Mouse (Mus musculus): ENCODE data around the gene Hoxa3. TPM values are rescaled to one million over a fixed set of nuclear protein-coding genes. Genes with fewer than 3 reads are reported as not detected.

Hoxa3 gene
- polyA plus RNA-seq, 1 experiment from 2014 or later, result 2.2 TPM

DNA sequence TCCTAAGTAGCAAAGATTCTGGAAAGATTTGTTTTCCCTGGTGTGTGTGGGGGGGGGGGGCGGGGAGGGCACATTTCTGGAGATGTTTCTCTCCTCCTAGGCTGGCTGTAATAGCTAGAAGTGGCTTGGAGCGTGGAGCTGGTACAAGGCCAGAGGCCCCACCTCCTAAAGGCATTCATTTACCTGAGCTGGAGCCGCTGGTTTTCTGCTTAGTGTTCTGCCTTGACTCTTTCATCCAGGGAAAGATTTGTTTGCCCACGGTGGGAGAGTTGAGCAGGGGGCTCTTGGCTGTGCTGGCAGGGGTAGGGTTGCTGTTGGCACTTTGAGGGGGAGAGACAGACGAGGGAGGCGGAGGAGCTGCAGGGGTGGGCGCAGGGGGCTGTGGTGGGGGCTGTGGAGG is 41.2 kb downstream of the Hoxa3 start:
- H3K4me2 ChIP-seq, result peak overlapping the region; percentile 64
- H3K9me3 ChIP-seq, result no peaks in the 10 kb centered on the region
- H3K27ac ChIP-seq, result peak overlapping the region; percentile 47; the same call in 1 of the 2 replicates
- 35% methylated on average over 7 of the region's 7 CpGs for WGBS
- peaks cover 5% of the 10 kb centered on the region; the same call in 1 of the 2 replicates for H3K36me3 ChIP-seq
- H3K27me3 ChIP-seq, result peaks cover 75% of the 10 kb centered on the region
- no peak overlapping the region for H3K9ac ChIP-seq
- ATAC-seq (ENCODE audit: insufficient number of reproducible peaks, low FRiP score, low TSS enrichment, low read depth), result no peak; the same call in 1 of the 2 replicates
- peaks cover 46% of the 10 kb centered on the region for H3K4me1 ChIP-seq
- H3K4me3 ChIP-seq, result peak overlapping the region; percentile 38; the same call in 1 of the 2 replicates

DNA sequence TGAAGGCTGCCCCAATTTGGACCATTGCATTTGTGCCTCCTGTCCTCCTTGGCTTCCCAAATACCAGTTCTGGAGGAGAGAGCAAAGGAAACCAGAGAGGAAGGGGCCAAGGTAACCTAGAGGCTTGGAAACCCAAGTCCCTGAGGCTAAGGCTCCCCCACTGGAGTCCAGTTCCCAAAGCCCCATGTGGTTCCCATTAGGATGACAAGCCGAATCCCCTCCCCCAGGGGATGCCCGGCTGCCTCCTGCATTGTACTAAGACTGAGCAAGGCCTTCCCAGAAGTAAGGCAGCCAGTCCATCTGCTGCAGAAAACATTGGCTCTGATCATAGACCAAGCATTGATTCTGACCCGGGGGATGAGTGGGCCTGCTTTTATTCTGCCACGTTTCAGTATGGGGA is 41.8 kb downstream of the Hoxa3 start:
- 0 out of 2 replicates have a peak overlapping the region, but pooled peaks have one; percentile 2 for H3K27ac ChIP-seq
- peaks cover 75% of the 10 kb centered on the region for H3K27me3 ChIP-seq
- WGBS, result 32% methylated on average over 4 of the region's 4 CpGs
- no peak overlapping the region for H3K4me3 ChIP-seq
- peaks cover 5% of the 10 kb centered on the region; the same call in 1 of the 2 replicates for H3K36me3 ChIP-seq
- H3K9me3 ChIP-seq, result no peaks in the 10 kb centered on the region
- no peak overlapping the region for H3K9ac ChIP-seq
- H3K4me1 ChIP-seq, result peaks cover 39% of the 10 kb centered on the region
- ATAC-seq (ENCODE audit: insufficient number of reproducible peaks, low FRiP score, low TSS enrichment, low read depth), result no peak
- no peak overlapping the region for H3K4me2 ChIP-seq

DNA sequence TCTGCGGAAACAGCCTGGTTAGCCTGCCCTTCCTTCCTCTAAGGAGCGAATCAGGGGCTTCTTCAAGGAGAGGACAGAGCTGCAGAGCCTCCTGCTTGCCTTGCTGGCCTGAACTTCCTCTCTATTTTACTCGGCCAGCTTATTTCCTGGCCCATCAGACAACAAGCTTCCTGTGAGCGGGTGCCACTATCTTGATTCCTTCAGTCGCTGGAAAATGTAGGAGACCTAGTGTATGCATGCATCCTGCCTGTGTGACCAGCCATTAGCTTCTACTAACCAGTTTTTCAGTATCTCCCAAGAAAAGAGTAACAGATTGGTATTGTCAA is 42.3 kb downstream of the Hoxa3 start:
- Histone ChIP-seq H3K36me3 (peaks cover 5% of the 10 kb centered on the region; the same call in 1 of the 2 replicates), H3K4me2 (no peak overlapping the region), H3K9me3 (no peaks in the 10 kb centered on the region), H3K9ac (no peak overlapping the region), H3K27ac (peak overlapping the region; percentile 47; the same call in 1 of the 2 replicates), H3K4me1 (peaks cover 36% of the 10 kb centered on the region), H3K4me3 (no peak overlapping the region), H3K27me3 (peaks cover 78% of the 10 kb centered on the region)
- WGBS, result 57% methylated on average over 5 of the region's 5 CpGs
- no peak for ATAC-seq (ENCODE audit: insufficient number of reproducible peaks, low FRiP score, low TSS enrichment, low read depth)

DNA sequence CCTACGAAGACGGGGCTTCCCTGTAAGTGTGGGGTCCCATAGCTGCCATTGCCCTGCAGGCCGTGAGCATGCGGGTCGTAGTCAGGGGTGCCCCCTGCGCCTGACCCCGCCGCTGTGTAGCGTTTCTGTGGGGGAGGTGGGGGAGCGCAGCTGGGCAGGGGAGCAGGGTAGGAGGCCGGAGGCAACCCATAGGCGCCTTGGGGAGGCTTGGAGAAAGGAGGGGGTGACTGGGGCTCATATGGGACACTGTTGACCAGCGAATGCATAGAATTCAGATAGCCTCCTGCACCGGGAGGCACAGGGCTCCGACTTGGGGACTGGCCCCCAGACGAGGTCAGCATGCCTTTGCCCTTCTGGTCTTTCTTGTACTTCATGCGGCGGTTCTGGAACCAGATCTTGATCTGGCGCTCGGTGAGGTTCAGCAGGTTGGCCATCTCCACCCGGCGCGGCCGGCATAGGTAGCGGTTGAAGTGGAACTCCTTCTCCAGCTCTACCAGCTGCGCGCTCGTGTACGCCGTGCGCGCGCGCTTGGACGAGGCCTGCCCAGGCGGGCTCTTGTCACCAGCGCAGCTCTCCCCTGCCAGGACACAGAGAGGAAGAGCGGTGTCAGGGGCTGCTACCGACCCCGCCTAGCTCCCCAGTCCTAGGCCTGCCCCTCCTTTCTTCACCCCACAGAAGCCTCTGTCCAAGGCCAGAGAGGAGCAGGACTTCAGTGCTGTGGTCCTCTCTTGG is 42.8 kb downstream of the Hoxa3 start:
- 61% methylated on average over 40 of the region's 40 CpGs for WGBS
- Histone ChIP-seq H3K27me3 (peaks cover 80% of the 10 kb centered on the region), H3K9me3 (no peaks in the 10 kb centered on the region), H3K27ac (peak overlapping the region; percentile 47; the same call in 1 of the 2 replicates), H3K4me1 (peaks cover 36% of the 10 kb centered on the region), H3K4me3 (no peak overlapping the region), H3K36me3 (peaks cover 5% of the 10 kb centered on the region; the same call in 1 of the 2 replicates), H3K9ac (no peak overlapping the region), H3K4me2 (no peak overlapping the region)
- ATAC-seq (ENCODE audit: insufficient number of reproducible peaks, low FRiP score, low TSS enrichment, low read depth), result no peak

DNA sequence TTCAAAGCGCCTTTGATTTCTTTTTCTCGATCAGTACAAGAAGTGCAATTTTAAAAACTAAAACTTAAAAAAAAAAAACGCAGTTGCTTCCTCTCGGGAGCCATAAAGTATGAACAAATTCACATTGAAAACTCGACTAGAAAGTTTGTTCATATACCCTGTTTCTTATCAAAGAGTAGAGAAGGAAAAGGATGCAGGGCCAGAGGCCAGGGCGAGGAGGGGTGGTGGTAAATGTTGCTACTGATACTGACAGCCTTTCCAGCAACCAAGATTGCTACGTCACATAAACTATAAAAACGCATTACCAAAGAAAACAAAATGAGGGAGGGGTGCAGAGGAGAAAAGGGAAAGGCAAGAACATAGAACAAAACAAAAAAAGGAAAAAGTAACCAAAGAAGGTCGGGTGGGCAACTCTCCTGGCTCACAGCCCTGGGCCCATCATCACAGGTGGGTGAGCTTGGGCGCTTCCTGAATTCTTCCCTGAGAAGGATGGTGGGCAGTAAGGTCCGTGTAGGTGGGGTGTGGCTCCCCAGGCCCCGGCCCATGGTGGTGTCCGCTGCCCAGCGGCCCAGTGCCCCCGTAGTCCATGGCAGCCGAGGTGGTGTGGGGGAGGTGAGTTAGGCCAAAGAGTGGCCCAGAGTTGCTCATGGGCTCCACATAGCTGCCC is 43.5 kb downstream of the Hoxa3 start:
- Histone ChIP-seq H3K4me1 (peaks cover 36% of the 10 kb centered on the region), H3K36me3 (peaks cover 5% of the 10 kb centered on the region; the same call in 1 of the 2 replicates), H3K27ac (no peak overlapping the region), H3K9me3 (no peaks in the 10 kb centered on the region), H3K4me2 (no peak overlapping the region), H3K27me3 (peaks cover 76% of the 10 kb centered on the region), H3K4me3 (no peak overlapping the region), H3K9ac (no peak overlapping the region)
- no peak for ATAC-seq (ENCODE audit: insufficient number of reproducible peaks, low FRiP score, low TSS enrichment, low read depth)
- 66% methylated on average over 16 of the region's 16 CpGs for WGBS

DNA sequence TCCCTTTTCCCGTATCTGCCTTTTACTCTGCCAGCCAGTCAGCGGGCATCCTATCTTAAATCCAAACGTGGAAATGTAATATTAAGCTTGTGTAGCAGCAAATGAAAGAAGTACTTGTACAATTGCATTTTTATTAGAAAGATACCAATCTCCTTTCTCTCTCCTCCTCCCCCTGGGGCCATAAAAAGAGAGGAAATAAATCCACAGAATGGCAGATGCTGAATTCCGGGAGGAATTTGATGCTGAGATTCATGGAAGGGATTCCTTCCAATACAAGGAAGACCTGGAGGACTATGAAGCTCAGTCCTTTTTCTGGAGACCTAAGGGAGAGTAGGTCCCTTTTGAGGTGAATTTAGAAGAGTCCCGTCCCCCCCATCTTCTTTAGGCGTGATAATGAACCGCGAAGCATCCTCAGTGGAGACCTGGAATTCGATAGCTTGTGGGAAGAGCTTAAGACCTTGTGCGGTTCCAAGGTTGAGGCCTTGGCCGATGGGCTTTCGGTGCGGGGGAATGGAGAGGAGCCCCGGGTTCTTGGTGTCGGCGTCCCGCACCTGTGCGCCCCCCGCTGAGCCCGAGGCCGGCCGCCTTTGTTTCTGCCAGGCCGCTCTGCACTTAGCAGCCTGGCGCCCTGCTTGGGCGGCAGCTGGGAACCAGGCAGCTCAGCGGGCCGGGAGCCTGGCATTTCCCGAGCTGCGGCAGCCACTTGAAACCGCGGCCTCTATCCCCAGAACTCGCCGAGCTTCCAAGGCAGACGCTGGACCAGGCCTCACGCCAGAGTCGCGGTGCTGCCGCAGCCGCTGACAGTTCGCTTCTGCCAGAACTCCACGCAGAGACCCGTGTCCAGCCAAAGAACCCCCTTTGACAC is 44.7 kb downstream of the Hoxa3 start:
- no peak overlapping the region for H3K4me3 ChIP-seq

DNA sequence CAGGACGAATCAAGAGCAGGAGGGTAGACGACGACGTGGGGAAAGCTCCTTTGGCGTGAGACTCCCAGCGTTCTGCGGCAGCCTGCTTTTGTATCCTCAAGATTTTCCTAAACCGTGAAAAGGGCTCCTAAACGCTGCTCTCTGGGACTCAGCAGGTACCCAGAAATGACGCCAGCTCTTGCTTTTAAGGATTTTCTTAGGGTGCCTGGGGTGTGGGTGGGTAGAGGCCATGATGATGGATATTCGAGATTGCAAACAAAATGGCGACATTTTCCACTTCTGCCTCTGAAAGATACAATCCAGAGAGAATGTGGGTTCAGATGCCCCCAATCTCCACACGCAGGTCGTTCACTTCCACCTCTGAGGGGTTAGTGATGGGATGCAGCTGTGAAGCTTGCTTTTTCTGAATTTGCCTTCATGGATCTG is 45.4 kb downstream of the Hoxa3 start:
- ATAC-seq (ENCODE audit: insufficient number of reproducible peaks, low FRiP score, low TSS enrichment, low read depth), result no peak
- H3K4me2 ChIP-seq, result no peak overlapping the region
- H3K36me3 ChIP-seq, result peaks cover 5% of the 10 kb centered on the region; the same call in 1 of the 2 replicates
- H3K4me1 ChIP-seq, result peaks cover 39% of the 10 kb centered on the region
- no peaks in the 10 kb centered on the region for H3K9me3 ChIP-seq
- no peak overlapping the region for H3K4me3 ChIP-seq
- 53% methylated on average over 14 of the region's 14 CpGs for WGBS
- H3K27me3 ChIP-seq, result peaks cover 88% of the 10 kb centered on the region
- H3K27ac ChIP-seq, result no peak overlapping the region
- no peak overlapping the region for H3K9ac ChIP-seq

More for the DNA sequence above, 44.7 kb downstream of the Hoxa3 start:
- peak overlapping the region; percentile 17; the same call in 1 of the 2 replicates for H3K4me2 ChIP-seq
- H3K27ac ChIP-seq, result no peak overlapping the region
- H3K4me1 ChIP-seq, result peaks cover 43% of the 10 kb centered on the region
- no peak overlapping the region for H3K9ac ChIP-seq
- H3K9me3 ChIP-seq, result no peaks in the 10 kb centered on the region
- H3K27me3 ChIP-seq, result peaks cover 84% of the 10 kb centered on the region
- peaks cover 5% of the 10 kb centered on the region; the same call in 1 of the 2 replicates for H3K36me3 ChIP-seq
- 35% methylated on average over 42 of the region's 42 CpGs for WGBS
- no peak for ATAC-seq (ENCODE audit: insufficient number of reproducible peaks, low FRiP score, low TSS enrichment, low read depth)

DNA sequence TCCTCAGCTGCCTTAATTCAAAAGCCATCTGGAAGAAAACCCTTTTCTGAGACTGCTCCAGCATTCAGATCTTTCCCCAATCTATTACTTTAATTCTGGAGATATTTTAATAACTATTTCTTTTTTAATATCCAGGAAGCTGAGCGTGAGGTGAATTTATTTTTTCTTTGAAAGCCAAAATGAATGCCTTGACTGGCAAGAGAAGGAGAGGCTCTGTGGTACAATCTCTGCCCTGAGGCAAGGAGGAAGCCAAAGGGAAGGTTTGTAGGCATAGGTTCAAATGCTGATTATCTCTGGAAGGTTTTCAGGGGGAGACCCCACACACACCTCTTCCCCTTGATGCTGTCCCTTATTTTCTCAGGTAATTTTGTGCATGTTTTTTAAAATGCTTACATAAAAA is 46.0 kb downstream of the Hoxa3 start:
- Histone ChIP-seq H3K9me3 (no peaks in the 10 kb centered on the region), H3K36me3 (peaks cover 5% of the 10 kb centered on the region; the same call in 1 of the 2 replicates), H3K9ac (no peak overlapping the region), H3K27ac (no peak overlapping the region), H3K27me3 (peaks cover 87% of the 10 kb centered on the region), H3K4me3 (no peak overlapping the region), H3K4me1 (peaks cover 33% of the 10 kb centered on the region), H3K4me2 (no peak overlapping the region)
- ATAC-seq (ENCODE audit: insufficient number of reproducible peaks, low FRiP score, low TSS enrichment, low read depth), result no peak
- WGBS, result 74% methylated on average over 1 of the region's 1 CpGs

DNA sequence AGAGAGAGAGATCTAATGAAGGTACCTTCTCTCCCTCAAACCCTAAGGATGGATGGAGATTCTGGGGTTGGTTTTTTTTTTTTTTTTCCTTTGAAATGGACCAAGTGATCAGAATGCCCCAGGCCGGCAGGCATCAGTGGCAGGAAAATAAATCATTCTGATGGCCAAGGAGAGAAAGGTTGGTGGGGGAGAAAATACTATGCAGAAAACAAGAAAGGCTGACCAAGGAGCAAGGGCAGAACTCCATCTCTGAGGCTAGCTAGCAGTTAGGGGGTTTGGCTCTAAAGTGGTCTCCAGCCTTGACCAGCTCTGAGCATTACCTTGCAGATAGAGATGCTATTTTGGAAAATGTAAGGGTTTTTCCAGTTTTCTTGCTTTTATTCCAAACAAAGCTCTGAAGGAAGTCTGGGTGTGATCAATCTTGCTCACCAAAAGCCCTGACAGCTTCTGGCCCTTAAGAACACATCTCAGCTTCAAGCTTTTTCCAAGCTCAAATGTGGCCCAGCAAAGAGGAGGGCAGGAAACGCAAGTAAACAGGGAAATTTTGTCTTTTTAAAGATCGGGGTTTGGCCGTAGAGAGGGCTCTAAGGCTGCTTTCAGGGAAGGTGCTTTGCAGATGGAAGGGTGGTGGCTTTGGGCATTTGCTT is 46.6 kb downstream of the Hoxa3 start:
- Histone ChIP-seq H3K4me1 (peaks cover 27% of the 10 kb centered on the region), H3K36me3 (peaks cover 5% of the 10 kb centered on the region; the same call in 1 of the 2 replicates), H3K9ac (no peak overlapping the region), H3K27ac (no peak overlapping the region), H3K4me3 (no peak overlapping the region), H3K4me2 (no peak overlapping the region), H3K9me3 (no peaks in the 10 kb centered on the region), H3K27me3 (peaks cover 86% of the 10 kb centered on the region)
- no peak for ATAC-seq (ENCODE audit: insufficient number of reproducible peaks, low FRiP score, low TSS enrichment, low read depth)
- 39% methylated on average over 4 of the region's 4 CpGs for WGBS

DNA sequence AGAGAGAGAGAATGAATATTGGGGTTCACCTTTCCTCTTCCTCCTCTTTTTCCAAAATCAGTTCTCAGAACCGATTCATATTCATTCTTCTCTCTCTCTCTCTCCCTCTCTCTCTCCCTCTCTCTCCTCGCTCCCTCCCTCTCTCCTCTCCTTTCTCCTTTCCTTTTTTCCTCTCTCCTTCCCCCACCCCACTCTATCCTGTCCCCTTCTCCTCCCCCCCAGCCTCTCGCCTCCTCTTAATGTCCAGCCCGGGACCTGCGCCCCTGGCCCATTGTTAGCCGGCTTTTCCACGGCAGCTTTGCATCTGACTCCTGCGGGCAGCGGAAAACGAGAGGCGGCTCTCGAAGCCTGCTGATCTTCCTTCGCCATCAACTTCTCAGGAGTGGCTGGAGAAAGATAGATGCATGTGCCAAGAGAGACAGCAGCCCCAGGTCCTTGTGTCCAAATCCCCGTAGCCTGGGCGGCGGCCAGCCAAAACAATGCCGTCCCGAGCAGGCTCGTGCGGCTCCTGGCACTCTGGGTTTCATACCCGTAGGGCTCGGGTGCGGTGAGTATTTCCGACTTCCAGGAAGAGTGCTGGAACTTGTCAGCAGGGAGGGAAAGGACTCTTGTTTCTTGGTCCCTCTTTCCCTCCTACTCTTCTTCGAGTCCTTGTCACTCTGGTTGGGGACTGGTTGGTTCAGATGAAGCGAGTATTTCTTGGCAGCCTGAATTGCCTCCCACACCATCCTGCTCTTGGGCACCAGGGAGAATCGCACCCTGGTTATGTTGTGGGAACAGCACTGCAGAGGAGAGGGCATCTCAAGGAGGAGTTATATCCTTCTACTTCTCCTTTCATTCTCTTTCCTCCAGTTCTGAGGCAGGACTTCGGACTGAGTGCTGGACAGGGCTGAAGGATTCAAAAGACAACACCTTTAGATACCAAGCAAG is 47.4 kb downstream of the Hoxa3 start:
- Histone ChIP-seq H3K4me2 (peak overlapping the region; percentile 40; the same call in 1 of the 2 replicates), H3K27ac (no peak overlapping the region)

More for the DNA sequence above, 47.4 kb downstream of the Hoxa3 start:
- H3K36me3 ChIP-seq, result peaks cover 5% of the 10 kb centered on the region; the same call in 1 of the 2 replicates
- no peak overlapping the region for H3K9ac ChIP-seq
- ATAC-seq (ENCODE audit: insufficient number of reproducible peaks, low FRiP score, low TSS enrichment, low read depth), result no peak
- no peaks in the 10 kb centered on the region for H3K9me3 ChIP-seq
- 16% methylated on average over 28 of the region's 28 CpGs for WGBS
- H3K27me3 ChIP-seq, result peaks cover 81% of the 10 kb centered on the region
- H3K4me3 ChIP-seq, result no peak overlapping the region
- H3K4me1 ChIP-seq, result peaks cover 32% of the 10 kb centered on the region
